Mouse (Mus musculus) telencephalon, adult 2 months (tissue): ENCODE data around the gene Kctd2.
"Not testable (repeated sequence)": the region's sequence is repeated elsewhere in the genome, so short reads cannot be mapped to it uniquely, and the experiment has no call there.

ENCODE experiments used
- DNase-seq: peaks from one replicate; pipeline ENCODE4 v3.0.0-alpha.2; 2011; ENCODE audit warnings: low read depth, low spot score

Kctd2 gene

GRCm38 (mm10) chr11:115419531-115420237 is at the start of gene Kctd2, which contains the start of gene Atp5h:
Gene Kctd2, plus strand, starts transcription at chr11:115420128.
Gene Atp5h, minus strand, starts transcription at chr11:115419962.
- peak; percentile 96 for DNase-seq

GRCm38 (mm10) chr11:115370368-115370767 is 49.6 kb upstream of the Kctd2 start:
- DNase-seq = no peak

- no peak for DNase-seq
These were observed 48.6 kb upstream of the Kctd2 start for GRCm38 (mm10) chr11:115371354-115371753.

DNA sequence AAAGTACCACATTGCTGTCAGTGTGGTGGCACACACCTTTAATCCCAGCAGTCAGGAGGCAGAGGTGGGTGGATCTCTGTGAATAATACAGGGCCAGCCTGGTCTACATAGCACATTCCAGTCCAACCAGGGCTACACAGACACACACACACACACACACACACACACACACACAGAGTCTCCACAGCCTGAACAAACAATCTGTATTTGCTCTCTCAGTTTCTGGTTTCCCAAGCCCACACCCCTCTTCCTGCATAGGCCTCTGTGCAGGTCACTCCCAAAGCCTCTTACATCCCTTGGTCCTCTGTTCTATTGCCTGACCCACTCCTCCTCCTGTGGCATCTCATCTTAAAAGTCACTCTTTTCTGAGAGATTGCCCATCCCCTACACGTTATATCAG is 47.9 kb upstream of the Kctd2 start:
- no peak for DNase-seq

DNA sequence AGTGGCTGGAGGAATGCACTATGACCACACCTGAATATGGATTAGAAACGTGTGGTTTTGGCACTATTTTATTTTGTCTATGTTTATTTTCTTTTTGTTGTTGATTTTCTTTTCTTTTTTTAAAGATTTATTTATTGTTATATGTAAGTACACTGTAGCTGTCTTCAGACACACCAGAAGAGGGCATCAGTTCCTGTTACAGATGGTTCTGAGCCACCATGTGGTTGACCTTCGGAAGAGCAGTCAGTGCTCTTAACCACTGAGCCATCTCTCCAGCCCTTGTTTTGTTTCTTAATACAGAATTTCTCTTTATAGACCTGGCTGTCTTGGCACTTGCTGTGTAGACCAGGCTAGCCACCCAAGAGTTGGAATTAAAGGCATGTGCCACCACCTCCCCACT is 47.2 kb upstream of the Kctd2 start:
- no peak for DNase-seq

- DNase-seq = peak; percentile 75
These were observed 45.9 kb upstream of the Kctd2 start for GRCm38 (mm10) chr11:115373805-115374694.

DNA sequence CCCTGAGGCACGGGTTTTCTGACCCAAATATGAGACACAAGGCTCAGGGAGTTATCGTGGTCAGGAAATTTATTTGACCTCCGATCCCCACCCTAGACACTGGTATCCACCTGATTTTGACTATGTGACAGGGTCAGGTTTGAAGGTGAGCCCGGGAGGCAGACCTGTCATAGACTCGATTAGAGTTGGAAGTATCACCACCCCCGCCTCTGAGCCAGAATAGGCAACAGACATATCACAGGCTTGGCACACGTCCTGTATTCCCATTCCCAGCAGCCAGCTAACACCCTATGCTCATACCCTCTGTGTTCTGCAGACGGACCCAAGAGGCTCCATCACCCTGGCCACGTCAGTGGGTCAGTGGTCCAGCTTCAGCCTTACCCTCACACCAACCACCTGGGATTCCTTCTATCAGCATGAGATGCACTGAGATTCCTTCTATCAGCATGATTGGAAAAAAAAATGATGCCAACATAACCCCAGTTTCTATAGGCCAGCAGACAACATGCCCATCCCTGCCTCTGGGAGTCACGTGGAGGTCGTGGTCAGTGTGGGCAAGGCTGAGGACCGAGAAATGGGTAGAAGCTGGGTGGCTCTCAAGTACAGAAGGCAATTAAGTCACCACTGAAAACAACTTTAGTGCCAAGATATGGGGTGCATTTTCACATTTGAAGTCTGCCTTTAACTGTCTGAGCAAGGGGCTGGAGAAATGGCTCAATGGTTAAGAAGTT is 45.1 kb upstream of the Kctd2 start:
- no peak for DNase-seq

GRCm38 (mm10) chr11:115376722-115377121 is 43.2 kb upstream of the Kctd2 start:
- DNase-seq = no peak

DNA sequence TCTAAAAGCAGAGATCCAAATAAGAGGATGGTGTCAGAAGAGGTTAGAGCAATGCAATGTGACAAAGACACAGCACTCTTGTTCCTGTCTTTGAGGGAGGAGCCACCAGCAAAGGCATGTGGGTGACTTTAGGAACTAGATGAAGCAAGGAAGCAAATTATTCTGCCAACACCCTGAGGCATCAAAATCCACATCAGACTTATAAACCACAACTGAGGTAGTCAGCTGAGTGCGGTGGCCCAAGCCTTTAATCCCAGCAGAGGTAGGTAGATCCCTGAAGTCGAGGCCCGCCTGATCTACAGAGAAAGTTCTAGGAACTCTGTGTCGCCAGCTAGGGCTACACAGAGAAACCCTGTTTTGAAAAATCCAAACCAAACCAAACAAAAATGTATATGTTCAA is 42.7 kb upstream of the Kctd2 start:
- no peak for DNase-seq

DNA sequence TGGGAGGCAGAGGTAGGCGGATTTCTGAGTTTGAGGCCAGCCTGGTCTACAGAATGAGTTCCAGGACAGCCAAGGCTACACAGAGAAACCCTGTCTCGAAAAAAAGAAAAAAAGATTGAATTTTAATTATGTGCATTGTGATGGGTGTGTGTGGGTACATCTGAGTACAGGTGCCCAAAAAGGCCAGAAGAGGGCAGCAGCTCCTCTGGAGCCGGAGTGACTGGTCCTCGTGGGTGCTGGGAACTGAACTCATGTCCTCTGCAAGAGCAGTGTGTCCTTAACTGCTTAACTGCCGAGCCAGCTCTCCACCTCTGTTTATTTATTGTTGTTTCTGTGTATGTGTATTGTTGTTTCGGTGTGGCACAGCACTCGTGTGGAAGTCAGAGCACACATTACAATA is 42.1 kb upstream of the Kctd2 start:
- no peak for DNase-seq

GRCm38 (mm10) chr11:115381276-115381675 is 38.7 kb upstream of the Kctd2 start:
- no peak for DNase-seq

- DNase-seq = peak; percentile 72
These were observed 38.0 kb upstream of the Kctd2 start, which contains the start of gene Cdr2l for GRCm38 (mm10) chr11:115381743-115382539. Gene Cdr2l, plus strand, starts transcription at chr11:115381916.

- DNase-seq = no peak
These were observed 37.0 kb upstream of the Kctd2 start for GRCm38 (mm10) chr11:115382891-115383290.

DNA sequence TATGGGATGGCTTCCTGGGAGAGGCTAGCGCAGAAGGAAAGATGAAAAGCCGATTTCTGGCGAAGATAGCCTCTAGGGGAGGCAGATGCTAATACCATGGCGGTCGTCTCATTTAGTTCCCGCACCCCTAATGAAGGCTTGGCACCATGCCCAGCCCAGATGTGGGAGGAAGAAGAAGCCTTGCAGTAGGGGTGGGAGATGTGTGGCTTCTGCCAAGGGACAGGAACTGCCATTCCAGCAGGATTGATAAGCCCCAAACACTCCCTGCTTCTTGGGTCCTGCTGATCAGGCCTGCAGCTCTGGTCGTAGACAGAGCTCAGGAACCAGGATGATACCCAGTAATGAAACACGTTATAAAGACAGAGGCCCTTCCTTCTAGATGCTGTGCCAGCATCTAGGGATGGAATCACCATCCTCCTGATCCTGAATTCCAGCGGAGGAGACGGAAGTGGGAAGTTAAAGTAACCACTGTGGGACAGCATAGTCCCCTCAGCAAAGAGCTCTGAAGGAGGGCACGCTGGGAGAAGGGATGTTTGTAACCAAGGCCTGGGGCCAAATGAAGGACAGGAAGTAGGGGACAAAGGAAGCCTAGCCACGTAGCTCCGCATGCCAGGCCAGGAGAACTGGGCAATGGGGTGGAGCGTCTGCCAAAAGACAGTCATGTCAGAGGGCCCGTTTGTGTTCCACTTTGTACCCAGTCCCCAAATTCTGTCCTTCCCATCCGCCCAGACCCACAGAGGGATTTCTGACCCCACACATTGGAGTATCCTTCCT is 36.0 kb upstream of the Kctd2 start:
- DNase-seq = no peak

DNA sequence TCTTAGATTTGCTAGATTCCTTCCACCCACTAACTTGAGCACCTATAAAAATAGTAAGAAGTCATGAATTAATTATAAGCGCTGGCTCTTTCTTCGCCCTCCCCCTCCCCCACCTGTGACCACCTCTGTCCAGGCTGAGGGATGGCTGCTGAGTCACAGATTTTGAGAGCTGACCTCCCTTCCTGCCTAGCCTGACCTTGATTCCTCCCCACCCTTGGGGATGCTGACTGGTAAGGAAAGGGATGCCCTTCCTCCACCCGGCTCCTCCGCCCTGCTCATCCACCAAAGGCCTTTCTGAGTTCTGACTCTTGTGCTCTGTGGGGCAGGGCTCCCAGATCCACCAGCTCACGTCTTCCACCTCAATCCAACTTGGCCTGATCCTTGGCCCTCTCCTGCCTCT is 35.3 kb upstream of the Kctd2 start:
- DNase-seq = no peak

GRCm38 (mm10) chr11:115386859-115387258 is 33.1 kb upstream of the Kctd2 start:
- not testable (repeated sequence) for DNase-seq

- DNase-seq = no peak
These were observed 28.6 kb upstream of the Kctd2 start for GRCm38 (mm10) chr11:115391358-115391757.

GRCm38 (mm10) chr11:115393721-115394325 is 26.1 kb upstream of the Kctd2 start:
- no peak for DNase-seq

- DNase-seq = no peak
These were observed 21.8 kb upstream of the Kctd2 start for GRCm38 (mm10) chr11:115398085-115398484.

GRCm38 (mm10) chr11:115400126-115400525 is 19.8 kb upstream of the Kctd2 start:
- DNase-seq = no peak
